Mouse (Mus musculus) small intestine, adult 2 months (tissue): Measurements from ENCODE around the gene Adgrg3.

Source experiments
- CTCF ChIP-seq: fragments of 200-500 bp; IDR thresholded peaks from 2 replicates; pipeline ENCODE4 v1.5.1; 2012; ENCODE audit warnings: low read depth, mild to moderate bottlenecking, control low read depth, inconsistent platforms, low read length, moderate library complexity, mixed read lengths; ENCODE audit not compliant: insufficient replicate concordance, insufficient read length; ENCODE audit errors: extremely low read depth
- POLR2A ChIP-seq: fragments of 200-500 bp; IDR thresholded peaks from 2 replicates; pipeline ENCODE4 v1.6.1; 2012; ENCODE audit warnings: low read depth, mild to moderate bottlenecking, control low read depth, inconsistent platforms, low read length, moderate library complexity

- TF ChIP-seq CTCF: no peak
- TF ChIP-seq POLR2A: no peak
Observed at GRCm38 (mm10) chr8:95041883-95042784, 24.6 kb downstream of the Adgrg3 start.
